Comparison of ENCODE assay signal across 8 mouse cellular contexts in the genomic region with DNA sequence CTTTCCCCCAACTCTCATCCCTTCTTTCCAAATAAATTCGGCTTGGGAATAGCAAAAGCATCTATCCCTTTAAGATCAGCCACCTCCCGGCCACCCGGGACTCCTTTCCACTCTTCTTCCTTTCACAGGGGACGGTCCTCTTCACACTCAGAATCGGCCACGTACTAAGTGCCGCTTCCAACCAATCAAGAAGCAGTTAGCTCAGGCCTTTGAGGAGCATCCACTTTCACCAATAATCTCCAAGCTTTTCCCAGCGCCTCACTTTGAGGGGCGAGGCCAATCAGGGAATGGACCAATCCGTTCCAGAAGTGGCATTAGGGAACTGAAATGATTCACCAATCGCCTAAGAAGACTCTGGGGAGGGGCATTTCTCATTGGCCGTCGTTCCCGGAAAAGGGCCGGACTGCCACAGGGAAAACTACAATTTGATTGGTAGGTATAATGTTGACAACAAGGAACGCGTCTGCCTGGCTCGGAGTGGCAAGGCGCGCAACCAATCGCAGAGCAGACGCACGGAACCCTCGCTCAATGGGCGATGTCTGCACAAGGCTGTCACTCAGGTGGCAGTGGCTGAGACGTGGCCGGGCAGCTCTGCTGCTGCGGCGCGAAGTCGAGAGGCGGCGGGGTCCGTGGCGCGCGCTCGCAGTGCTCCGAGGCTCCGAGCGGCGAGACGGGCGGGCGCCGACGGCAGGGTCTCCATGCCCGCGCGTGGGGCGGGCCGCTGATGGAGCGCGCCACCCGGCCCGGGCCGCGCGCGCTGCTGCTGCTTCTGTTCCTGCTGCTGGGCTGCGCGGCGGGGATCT. TPM values are rescaled to one million over a fixed set of nuclear protein-coding genes. Genes with fewer than 3 reads are reported as not detected.
DNase-seq lines count a peak whose midpoint lies in the region; ATAC-seq and TF ChIP-seq lines count a peak whose summit lies in the region.

A gene (plus strand): TSS at position 514 of the 803 bp plus-strand sequence.

- peak within 1 kb of the TSS; percentile 53 for H3K27ac ChIP-seq in bone marrow macrophage, adult 2 months (ENCODE audit: insufficient read depth, low read depth, low read length)
- H3K27ac ChIP-seq in embryonic fibroblast, embryonic 13.5 days (ENCODE audit: insufficient read depth, low read length): peak within 1 kb of the TSS; percentile 90
- peak within 1 kb of the TSS; percentile 59 for H3K27ac ChIP-seq in kidney, embryonic 14.5 days (ENCODE audit: low read depth, low read length)
- peak within 1 kb of the TSS; percentile 94 for H3K27ac ChIP-seq in limb, embryonic 15.5 days

- peak within 1 kb of the TSS; percentile 77 for H3K4me2 ChIP-seq in kidney, embryonic 14.5 days (replicated peaks; ENCODE audit: low read depth, low read length)
- H3K4me2 ChIP-seq in limb, embryonic 15.5 days: peak within 1 kb of the TSS; percentile 66

- DNase-seq in A20 (ENCODE audit: low read depth, low spot score): peak; percentile 93
- DNase-seq in heart, adult 9 months (ENCODE audit: low spot score in 2 of 2): peak; percentile 100
- DNase-seq in monocyte, adult 2 months (ENCODE audit: low read depth in 1 of 2, low spot score in 2 of 2): peak; percentile 95 to 99
- DNase-seq in spleen, postnatal 36 days (ENCODE audit: low spot score in 2 of 2): peak; percentile 99

- H3K4me1 ChIP-seq in bone marrow macrophage, adult 2 months (ENCODE audit: control insufficient read depth, insufficient read depth, low read length): peaks cover 29% of the 10 kb centered on the region
- peaks cover 11% of the 10 kb centered on the region for H3K4me1 ChIP-seq in embryonic fibroblast, embryonic 13.5 days (ENCODE audit: control insufficient read depth, insufficient read depth, low read length)
- peaks cover 7% of the 10 kb centered on the region; the same call in 1 of the 2 replicates for H3K4me1 ChIP-seq in kidney, embryonic 14.5 days (ENCODE audit: control insufficient read depth, insufficient read depth, low read length)
- H3K4me1 ChIP-seq in limb, embryonic 15.5 days: peaks cover 22% of the 10 kb centered on the region

- H3K36me3 ChIP-seq in kidney, embryonic 14.5 days (ENCODE audit: control insufficient read depth, insufficient read depth, low read length): no peaks in the 10 kb centered on the region
- no peaks in the 10 kb centered on the region for H3K36me3 ChIP-seq in limb, embryonic 15.5 days

- no peak for TF ChIP-seq POLR2A in bone marrow macrophage, adult 2 months (IDR thresholded peaks at IDR 0.05; ENCODE audit: borderline replicate concordance, low read depth, low read length)
- peak; percentile 92 for TF ChIP-seq POLR2A in embryonic fibroblast, embryonic 13.5 days (IDR thresholded peaks at IDR 0.05; ENCODE audit: low read depth, low read length)

- under 1% methylated on average over 51 of the region's 63 CpGs for WGBS in kidney, embryonic 14.5 days
- under 1% methylated on average over 45 of the region's 63 CpGs for WGBS in limb, embryonic 15.5 days

- no peaks in the 10 kb centered on the region for H3K27me3 ChIP-seq in kidney, embryonic 14.5 days (ENCODE audit: control insufficient read depth, insufficient read depth, low read length)
- H3K27me3 ChIP-seq in limb, embryonic 15.5 days: no peaks in the 10 kb centered on the region

- peak within 1 kb of the TSS; percentile 86 for H3K9ac ChIP-seq in kidney, embryonic 14.5 days (ENCODE audit: low read depth, low read length)
- peak within 1 kb of the TSS; percentile 92 for H3K9ac ChIP-seq in limb, embryonic 15.5 days

- no peak for TF ChIP-seq CTCF in bone marrow macrophage, adult 2 months (IDR thresholded peaks at IDR 0.05; ENCODE audit: low read depth, low read length)
- no peak for TF ChIP-seq CTCF in embryonic fibroblast, embryonic 13.5 days (IDR thresholded peaks at IDR 0.05; ENCODE audit: borderline replicate concordance, insufficient read depth, low read length)

- H3K9me3 ChIP-seq in kidney, embryonic 14.5 days (ENCODE audit: control insufficient read depth, low read length): no peaks in the 10 kb centered on the region
- no peaks in the 10 kb centered on the region for H3K9me3 ChIP-seq in limb, embryonic 15.5 days

- peak; percentile 98 for ATAC-seq in kidney, embryonic 14.5 days (ENCODE audit: low FRiP score, low TSS enrichment)
- peak; percentile 98 for ATAC-seq in limb, embryonic 15.5 days (ENCODE audit: insufficient number of reproducible peaks, low FRiP score, low TSS enrichment, low read depth)

- peak within 1 kb of the TSS; percentile 89 for H3K4me3 ChIP-seq in bone marrow macrophage, adult 2 months (ENCODE audit: insufficient read depth, low read length)
- H3K4me3 ChIP-seq in embryonic fibroblast, embryonic 13.5 days (ENCODE audit: insufficient read depth, low read length): peak within 1 kb of the TSS; percentile 73
- peak within 1 kb of the TSS; percentile 95 for H3K4me3 ChIP-seq in kidney, embryonic 14.5 days (ENCODE audit: low read length)
- H3K4me3 ChIP-seq in limb, embryonic 15.5 days: peak within 1 kb of the TSS; percentile 92

RNA-seq across cellular contexts. Expression of the gene that starts here (rescaled TPM):
- 17.4 and 17.6 TPM in 2 replicates for polyA plus RNA-seq in bone marrow macrophage, adult 2 months (2012; ENCODE audit: insufficient read depth, insufficient read length, missing spikeins)
- 21.7 and 23.8 TPM in 2 replicates for polyA plus RNA-seq in embryonic fibroblast, embryonic 13.5 days (2011; ENCODE audit: insufficient read length, low read depth, missing spikeins)
- 5.2 and 9.8 TPM in 2 replicates for polyA plus RNA-seq in kidney, embryonic 14.5 days (2014; fragmentation: Nextera tagmentation; extraction: Ambion mirVana)
- polyA plus RNA-seq in limb, embryonic 15.5 days (2015; fragmentation: Nextera tagmentation; extraction: Ambion mirVana): 13.1 and 16.9 TPM in 2 replicates

Comparison
In these comparisons a context has a peak if more than half of its experiments do, and no peak if none do; other contexts are left out.
1. Peak in every context shown above with its lines: DNase-seq, ATAC-seq, H3K4me3 ChIP-seq and H3K27ac ChIP-seq.